Mouse (Mus musculus) liver, embryonic 12.5 days (tissue): ENCODE data around the gene Igf2r. TPM values are rescaled to one million over a fixed set of nuclear protein-coding genes. Genes with fewer than 3 reads are reported as not detected.
A peak's percentile ranks its signal among the peaks of the same experiment; 100 is the strongest.

Experiments
- ATAC-seq: fragments of 200-750 bp; cut with Nextera tagmentation; 2 replicates; pipeline ENCODE4 v1.8.0; 2017; ENCODE audit warnings: moderate number of reproducible peaks, mild to moderate bottlenecking, moderate library complexity
- H3K27ac ChIP-seq: fragments of 300-500 bp; sonication (generic); 2 replicates; pipeline ENCODE4 v1.5.1; 2016; ENCODE audit warnings: mild to moderate bottlenecking
- H3K27me3 ChIP-seq: fragments of 300-500 bp; sonication (generic); replicated peaks from 2 replicates; pipeline ENCODE4 v1.6.1; 2016; ENCODE audit warnings: mild to moderate bottlenecking, moderate library complexity
- H3K36me3 ChIP-seq: fragments of 300-500 bp; sonication (generic); 2 replicates; pipeline ENCODE4 v1.6.1; 2016; ENCODE audit warnings: mild to moderate bottlenecking, moderate library complexity
- H3K4me1 ChIP-seq: fragments of 300-500 bp; sonication (generic); 2 replicates; pipeline ENCODE4 v1.6.1; 2016
- H3K4me2 ChIP-seq: fragments of 300-500 bp; sonication (generic); 2 replicates; pipeline ENCODE4 v1.6.1; 2016; ENCODE audit warnings: mild to moderate bottlenecking, moderate library complexity
- H3K4me3 ChIP-seq: fragments of 300-500 bp; sonication (generic); 2 replicates; pipeline ENCODE4 v1.5.1; 2016; ENCODE audit warnings: mild to moderate bottlenecking, moderate library complexity
- H3K9ac ChIP-seq: fragments of 300-500 bp; sonication (generic); 2 replicates; pipeline ENCODE4 v1.6.1; 2016; ENCODE audit warnings: mild to moderate bottlenecking, moderate library complexity
- H3K9me3 ChIP-seq: fragments of 300-500 bp; sonication (generic); replicated peaks from 2 replicates; pipeline ENCODE4 v1.6.1; 2016; ENCODE audit warnings: mild to moderate bottlenecking, moderate library complexity
- WGBS: fragments of 180-500 bp; shearing (Covaris S2); methylation state at CpG from one replicate; pipeline ENCODE4 v1.1.7; 2016; ENCODE audit not compliant: insufficient replicate concordance; 5-methylcytosine and 5-hydroxymethylcytosine counted together
- polyA plus RNA-seq: library from polyadenylated mRNA; unstranded; fragments of >200 nt; fragmentation: Nextera tagmentation; extraction: Ambion mirVana; gene quantifications from 2 replicates; pipeline ENCODE4 v1.2.1, GENCODE M21; 2016

The Igf2r gene
- polyA plus RNA-seq, 1 experiment from 2014 or later = 24.7 TPM

- ATAC-seq = peak; percentile 57
- no peak overlapping the region for H3K9ac ChIP-seq
- peaks cover 75% of the 10 kb centered on the region for H3K36me3 ChIP-seq
- no peaks in the 10 kb centered on the region for H3K4me1 ChIP-seq
- H3K27ac ChIP-seq = no peak overlapping the region
- WGBS = 75% methylated on average over 3 of the region's 3 CpGs
- H3K27me3 ChIP-seq = no peaks in the 10 kb centered on the region; the same call in 1 of the 2 replicates
- no peaks in the 10 kb centered on the region for H3K9me3 ChIP-seq
- H3K4me3 ChIP-seq = no peak overlapping the region
- H3K4me2 ChIP-seq = no peak overlapping the region
Observed at GRCm38 (mm10) chr17:12708398-12708797, 61.1 kb downstream of the Igf2r start.

- Histone ChIP-seq H3K4me2 (no peak overlapping the region), H3K4me1 (no peaks in the 10 kb centered on the region), H3K9me3 (no peaks in the 10 kb centered on the region), H3K27me3 (no peaks in the 10 kb centered on the region; the same call in 1 of the 2 replicates), H3K36me3 (peaks cover 77% of the 10 kb centered on the region), H3K9ac (no peak overlapping the region), H3K27ac (no peak overlapping the region), H3K4me3 (no peak overlapping the region)
- 84% methylated on average over 10 of the region's 10 CpGs for WGBS
- ATAC-seq = no peak
Observed at GRCm38 (mm10) chr17:12706590-12707049, 62.8 kb downstream of the Igf2r start.

- Histone ChIP-seq H3K4me3 (no peak overlapping the region), H3K9ac (no peak overlapping the region), H3K4me2 (no peak overlapping the region), H3K4me1 (no peaks in the 10 kb centered on the region), H3K27me3 (no peaks in the 10 kb centered on the region; the same call in 1 of the 2 replicates), H3K9me3 (no peaks in the 10 kb centered on the region), H3K36me3 (peaks cover 83% of the 10 kb centered on the region), H3K27ac (no peak overlapping the region)
- 61% methylated on average over 5 of the region's 5 CpGs for WGBS
- ATAC-seq = no peak
Observed at GRCm38 (mm10) chr17:12702901-12703300, 66.6 kb downstream of the Igf2r start.

GRCm38 (mm10) chr17:12700373-12700772 lies 69.1 kb downstream of the Igf2r start:
- Histone ChIP-seq H3K9ac (no peak overlapping the region), H3K36me3 (peaks cover 94% of the 10 kb centered on the region), H3K4me2 (no peak overlapping the region), H3K27ac (no peak overlapping the region), H3K4me3 (no peak overlapping the region), H3K9me3 (no peaks in the 10 kb centered on the region), H3K4me1 (no peaks in the 10 kb centered on the region), H3K27me3 (no peaks in the 10 kb centered on the region; the same call in 1 of the 2 replicates)
- ATAC-seq = no peak
- 80% methylated on average over 6 of the region's 6 CpGs for WGBS

- no peak for ATAC-seq
- Histone ChIP-seq H3K27me3 (no peaks in the 10 kb centered on the region), H3K27ac (no peak overlapping the region), H3K9me3 (no peaks in the 10 kb centered on the region), H3K4me1 (no peaks in the 10 kb centered on the region), H3K9ac (no peak overlapping the region), H3K4me2 (no peak overlapping the region), H3K36me3 (peaks cover 92% of the 10 kb centered on the region), H3K4me3 (no peak overlapping the region)
- 77% methylated on average over 7 of the region's 7 CpGs for WGBS
Observed at GRCm38 (mm10) chr17:12691899-12692298, 77.6 kb downstream of the Igf2r start.

GRCm38 (mm10) chr17:12689537-12689936 lies 79.9 kb downstream of the Igf2r start:
- no peaks in the 10 kb centered on the region for H3K4me1 ChIP-seq
- H3K9ac ChIP-seq = no peak overlapping the region
- WGBS = 57% methylated on average over 3 of the region's 3 CpGs
- no peak overlapping the region for H3K27ac ChIP-seq
- no peak overlapping the region for H3K4me2 ChIP-seq
- H3K9me3 ChIP-seq = no peaks in the 10 kb centered on the region
- H3K27me3 ChIP-seq = no peaks in the 10 kb centered on the region; the same call in 1 of the 2 replicates
- ATAC-seq = no peak
- H3K36me3 ChIP-seq = peaks cover 95% of the 10 kb centered on the region
- H3K4me3 ChIP-seq = no peak overlapping the region

GRCm38 (mm10) chr17:12688427-12689110 lies 80.9 kb downstream of the Igf2r start:
- Histone ChIP-seq H3K27ac (no peak overlapping the region), H3K9ac (no peak overlapping the region), H3K4me2 (no peak overlapping the region), H3K27me3 (no peaks in the 10 kb centered on the region; the same call in 1 of the 2 replicates), H3K36me3 (peaks cover 95% of the 10 kb centered on the region), H3K4me3 (no peak overlapping the region), H3K4me1 (no peaks in the 10 kb centered on the region), H3K9me3 (no peaks in the 10 kb centered on the region)
- WGBS = 83% methylated on average over 20 of the region's 20 CpGs
- ATAC-seq = no peak

GRCm38 (mm10) chr17:12684928-12685624 lies 84.4 kb downstream of the Igf2r start:
- Histone ChIP-seq H3K27me3 (no peaks in the 10 kb centered on the region; the same call in 1 of the 2 replicates), H3K27ac (no peak overlapping the region), H3K4me1 (no peaks in the 10 kb centered on the region), H3K9ac (no peak overlapping the region), H3K4me3 (no peak overlapping the region), H3K4me2 (no peak overlapping the region), H3K36me3 (peaks cover 73% of the 10 kb centered on the region), H3K9me3 (no peaks in the 10 kb centered on the region)
- WGBS = 70% methylated on average over 7 of the region's 7 CpGs
- no peak for ATAC-seq

- H3K9me3 ChIP-seq = no peaks in the 10 kb centered on the region
- no peak overlapping the region for H3K27ac ChIP-seq
- no peaks in the 10 kb centered on the region for H3K4me1 ChIP-seq
- no peak overlapping the region for H3K4me2 ChIP-seq
- no peaks in the 10 kb centered on the region; the same call in 1 of the 2 replicates for H3K27me3 ChIP-seq
- 71% methylated on average over 4 of the region's 4 CpGs for WGBS
- ATAC-seq = no peak
- H3K9ac ChIP-seq = no peak overlapping the region
- H3K4me3 ChIP-seq = no peak overlapping the region
- H3K36me3 ChIP-seq = peaks cover 66% of the 10 kb centered on the region
Observed at GRCm38 (mm10) chr17:12684412-12684811, 85.1 kb downstream of the Igf2r start.

- Histone ChIP-seq H3K36me3 (peaks cover 58% of the 10 kb centered on the region), H3K9me3 (no peaks in the 10 kb centered on the region), H3K4me3 (no peak overlapping the region), H3K4me1 (no peaks in the 10 kb centered on the region), H3K4me2 (no peak overlapping the region), H3K9ac (no peak overlapping the region), H3K27ac (no peak overlapping the region), H3K27me3 (no peaks in the 10 kb centered on the region; the same call in 1 of the 2 replicates)
- no peak for ATAC-seq
- WGBS = 64% methylated on average over 13 of the region's 13 CpGs
Observed at GRCm38 (mm10) chr17:12683582-12683981, 85.9 kb downstream of the Igf2r start.

GRCm38 (mm10) chr17:12678261-12678660 lies 91.2 kb downstream of the Igf2r start:
- Histone ChIP-seq H3K9me3 (no peaks in the 10 kb centered on the region), H3K4me3 (no peak overlapping the region), H3K4me2 (no peak overlapping the region), H3K27me3 (no peaks in the 10 kb centered on the region), H3K9ac (no peak overlapping the region), H3K27ac (no peak overlapping the region), H3K36me3 (peaks cover 10% of the 10 kb centered on the region; the same call in 1 of the 2 replicates), H3K4me1 (no peaks in the 10 kb centered on the region)
- ATAC-seq = no peak

GRCm38 (mm10) chr17:12677139-12677538 lies 92.3 kb downstream of the Igf2r start:
- H3K9ac ChIP-seq = no peak overlapping the region
- no peak overlapping the region for H3K27ac ChIP-seq
- ATAC-seq = no peak
- H3K27me3 ChIP-seq = no peaks in the 10 kb centered on the region
- H3K4me1 ChIP-seq = no peaks in the 10 kb centered on the region
- H3K36me3 ChIP-seq = 0 out of 2 replicates have a peak, but pooled peaks cover 6% of the 10 kb centered on the region
- no peaks in the 10 kb centered on the region for H3K9me3 ChIP-seq
- H3K4me2 ChIP-seq = no peak overlapping the region
- no peak overlapping the region for H3K4me3 ChIP-seq
